Mouse (Mus musculus): Measurements from ENCODE around the gene Ppm1h.

GRCm38 (mm10) chr10:122953576-122953975 lies 275.0 kb downstream of the Ppm1h start:
- TF ChIP-seq ZKSCAN1 (IDR thresholded peaks at IDR 0.05; ENCODE audit: borderline replicate concordance, low read depth, low read length), result no peak
- TF ChIP-seq SIN3A (IDR thresholded peaks at IDR 0.05; ENCODE audit: low read length), result no peak
- TF ChIP-seq EP300 (IDR thresholded peaks at IDR 0.05; ENCODE audit: low read length), result no peak
- TF ChIP-seq POLR2A (IDR thresholded peaks at IDR 0.05; ENCODE audit: low read depth, low read length), result no peak
- TF ChIP-seq CTCF (conservative IDR thresholded peaks at IDR 0.05 in 1 of 2, IDR thresholded peaks at IDR 0.05 in 1 of 2; ENCODE audit: low read depth in 2 of 2, low read length in 2 of 2), result no peak
- no peak for TF ChIP-seq ETS1 (conservative IDR thresholded peaks at IDR 0.05; ENCODE audit: low read depth, low read length)
- TF ChIP-seq JUND (conservative IDR thresholded peaks at IDR 0.05; ENCODE audit: low read depth, low read length), result no peak
- no peak for TF ChIP-seq E2F4 (IDR thresholded peaks at IDR 0.05; ENCODE audit: insufficient replicate concordance, low read depth, low read length)
